Mouse (Mus musculus): ENCODE data around the gene Calm5.
"Not testable (repeated sequence)": the region's sequence is repeated elsewhere in the genome, so short reads cannot be mapped to it uniquely, and the experiment has no call there.

DNA sequence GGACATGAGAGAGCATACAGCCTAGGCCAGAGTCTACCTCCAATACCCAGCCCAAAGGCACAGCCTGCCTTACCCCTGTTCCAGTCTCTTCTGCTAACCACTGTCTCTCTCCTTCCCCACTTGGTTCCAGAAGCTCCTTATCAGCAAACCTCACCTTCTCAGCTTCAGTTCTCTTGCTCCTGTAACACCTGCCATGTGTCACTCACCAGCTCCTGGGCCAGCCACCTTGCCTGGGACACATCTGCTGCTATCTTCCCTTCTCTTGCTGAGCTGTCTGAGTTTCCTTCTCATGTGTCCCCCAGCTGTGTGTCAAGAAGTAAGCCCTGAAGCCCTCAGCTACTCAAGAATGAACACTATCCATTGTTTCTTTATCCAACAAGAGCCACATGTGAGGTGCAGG lies 13.3 kb upstream of the Calm5 start:
- not testable (repeated sequence) for TF ChIP-seq POLR2A (IDR thresholded peaks at IDR 0.05; ENCODE audit: extremely low read depth, insufficient read depth, low read length); CTCF (IDR thresholded peaks at IDR 0.05; ENCODE audit: low read depth, low read length)

All from liver, adult 2 months (tissue).